ENCODE assay signal across 13 mouse cellular contexts in the genomic region with DNA sequence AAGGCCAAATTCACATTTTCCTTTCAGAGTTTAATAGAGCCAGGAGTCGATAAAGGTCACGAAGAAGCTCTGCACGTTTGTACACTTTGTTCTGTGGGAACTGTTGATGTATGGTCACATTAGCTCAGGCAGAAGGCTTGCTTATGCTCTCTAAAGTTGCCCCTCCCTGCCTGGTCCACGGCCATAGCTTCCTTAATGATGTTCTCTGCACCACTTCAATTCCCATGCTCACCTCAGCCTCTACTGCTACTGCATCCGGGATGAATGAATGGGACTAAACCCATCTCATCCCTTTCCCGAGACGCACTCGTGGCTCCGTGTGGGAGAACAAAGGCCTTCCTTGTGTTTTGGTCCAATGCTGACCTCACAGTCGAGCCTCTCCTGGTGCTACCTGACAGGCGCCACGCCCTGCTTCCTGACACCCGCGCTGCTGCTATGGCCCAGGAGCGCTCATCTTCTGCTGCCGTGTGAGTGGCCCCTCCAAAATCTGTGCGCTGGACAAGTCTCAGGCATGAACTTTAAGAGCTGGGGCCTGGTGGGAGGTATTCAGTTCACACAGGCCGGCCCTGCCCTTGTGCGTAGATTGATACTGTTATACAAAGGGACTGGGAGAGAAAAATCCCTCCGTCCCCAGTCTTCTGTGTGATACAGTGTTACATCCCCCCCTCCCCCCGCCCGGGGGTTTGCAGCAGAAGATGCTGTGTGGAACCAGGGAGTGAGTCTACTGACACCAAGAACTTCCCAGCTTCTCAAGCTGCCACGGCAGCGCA.
DNase-seq lines count a peak whose midpoint lies in the region; ATAC-seq lines count a peak whose summit lies in the region.
"Had no signal": no experiment of that assay in that cellular context is flagged by ENCODE, and none has a peak within 500 bp of the region (broad histone marks: within the 10 kb centered on the region; RNA-seq: fewer than 3 reads in every experiment).

No protein-coding gene starts in this region.

- H3K36me3 ChIP-seq in forebrain, embryonic 11.5 days (ENCODE audit: control insufficient read depth, insufficient read depth, low read length), result no peaks in the 10 kb centered on the region
- H3K36me3 ChIP-seq in forebrain, embryonic 12.5 days (replicated peaks), result no peaks in the 10 kb centered on the region
- no peaks in the 10 kb centered on the region for H3K36me3 ChIP-seq in midbrain, embryonic 13.5 days
- H3K36me3 ChIP-seq: embryonic facial prominence, embryonic 13.5 days; heart, embryonic 15.5 days had no signal

- WGBS in forebrain, embryonic 11.5 days, result 55% methylated on average over 24 of the region's 24 CpGs
- WGBS in forebrain, embryonic 12.5 days, result 53% methylated on average over 24 of the region's 24 CpGs
- WGBS in midbrain, embryonic 13.5 days, result 64% methylated on average over 24 of the region's 24 CpGs

- H3K27me3 ChIP-seq in forebrain, embryonic 11.5 days (ENCODE audit: control insufficient read depth, insufficient read depth, low read length), result no peaks in the 10 kb centered on the region; the same call in 1 of the 2 replicates
- no peaks in the 10 kb centered on the region for H3K27me3 ChIP-seq in forebrain, embryonic 12.5 days
- H3K27me3 ChIP-seq in midbrain, embryonic 13.5 days, result peaks cover 3% of the 10 kb centered on the region; the same call in 1 of the 2 replicates
- H3K27me3 ChIP-seq: embryonic facial prominence, embryonic 13.5 days had no signal

- ATAC-seq in forebrain, embryonic 11.5 days (replicated peaks; ENCODE audit: low FRiP score), result no peak
- no peak for ATAC-seq in forebrain, embryonic 12.5 days (ENCODE audit: low FRiP score)
- 0 out of 2 replicates have a peak, but pooled peaks have one; percentile 37 for ATAC-seq in midbrain, embryonic 13.5 days
- ATAC-seq: inflammation-experienced regulatory T-cells, adult 6 months had no signal

- H3K4me2 ChIP-seq in forebrain, embryonic 11.5 days (ENCODE audit: low read depth, low read length, severe bottlenecking), result no peak overlapping the region
- no peak overlapping the region for H3K4me2 ChIP-seq in forebrain, embryonic 12.5 days
- no peak overlapping the region for H3K4me2 ChIP-seq in midbrain, embryonic 13.5 days (replicated peaks)
- H3K4me2 ChIP-seq: embryonic facial prominence, embryonic 13.5 days; heart, embryonic 15.5 days had no signal

- no peaks in the 10 kb centered on the region for H3K9me3 ChIP-seq in forebrain, embryonic 11.5 days (ENCODE audit: control insufficient read depth, low read length)
- H3K9me3 ChIP-seq in forebrain, embryonic 12.5 days, result no peaks in the 10 kb centered on the region
- H3K9me3 ChIP-seq in midbrain, embryonic 13.5 days, result no peaks in the 10 kb centered on the region
- H3K9me3 ChIP-seq: heart, embryonic 15.5 days had no signal

- peak overlapping the region; percentile 27; the same call in 1 of the 2 replicates for H3K9ac ChIP-seq in forebrain, embryonic 11.5 days (ENCODE audit: low read length)
- no peak overlapping the region for H3K9ac ChIP-seq in forebrain, embryonic 12.5 days
- no peak overlapping the region for H3K9ac ChIP-seq in midbrain, embryonic 13.5 days (replicated peaks)
- H3K9ac ChIP-seq: embryonic facial prominence, embryonic 13.5 days; heart, embryonic 15.5 days had no signal

- no peak overlapping the region for H3K4me3 ChIP-seq in forebrain, embryonic 11.5 days (ENCODE audit: low read depth, low read length)
- no peak overlapping the region for H3K4me3 ChIP-seq in forebrain, embryonic 12.5 days (replicated peaks)
- no peak overlapping the region for H3K4me3 ChIP-seq in midbrain, embryonic 13.5 days (replicated peaks)
- H3K4me3 ChIP-seq: embryonic facial prominence, embryonic 13.5 days; heart, embryonic 15.5 days had no signal

- DNase-seq in forebrain, embryonic 11.5 days (ENCODE audit: low spot score), result no peak
- peak; percentile 21 for DNase-seq in right cerebral cortex, postnatal 4 days
- no peak for DNase-seq in right cerebral cortex, postnatal 10 days (ENCODE audit: low spot score in 2 of 2)
- no peak for DNase-seq in adrenal gland, postnatal 4 days (ENCODE audit: low spot score in 2 of 2)
- no peak for DNase-seq in cerebellum, postnatal 36 days
- no peak for DNase-seq in spleen, postnatal 4 days (ENCODE audit: low spot score in 2 of 2)
- DNase-seq: gastrocnemius, postnatal 25 days had no signal

- peaks cover 10% of the 10 kb centered on the region; the same call in 1 of the 2 replicates for H3K4me1 ChIP-seq in forebrain, embryonic 11.5 days (replicated peaks; ENCODE audit: control insufficient read depth, insufficient read depth, low read length)
- peaks cover 9% of the 10 kb centered on the region for H3K4me1 ChIP-seq in forebrain, embryonic 12.5 days
- peaks cover 11% of the 10 kb centered on the region for H3K4me1 ChIP-seq in midbrain, embryonic 13.5 days (replicated peaks)
- H3K4me1 ChIP-seq: heart, embryonic 15.5 days had no signal

- no peak overlapping the region for H3K27ac ChIP-seq in forebrain, embryonic 11.5 days (ENCODE audit: low read depth, low read length)
- no peak overlapping the region for H3K27ac ChIP-seq in forebrain, embryonic 12.5 days
- no peak overlapping the region for H3K27ac ChIP-seq in midbrain, embryonic 13.5 days
- H3K27ac ChIP-seq: embryonic facial prominence, embryonic 13.5 days; heart, embryonic 15.5 days; kidney, postnatal 0 days had no signal
